Comparison of ENCODE assay signal across 19 mouse cellular contexts in the genomic region with DNA sequence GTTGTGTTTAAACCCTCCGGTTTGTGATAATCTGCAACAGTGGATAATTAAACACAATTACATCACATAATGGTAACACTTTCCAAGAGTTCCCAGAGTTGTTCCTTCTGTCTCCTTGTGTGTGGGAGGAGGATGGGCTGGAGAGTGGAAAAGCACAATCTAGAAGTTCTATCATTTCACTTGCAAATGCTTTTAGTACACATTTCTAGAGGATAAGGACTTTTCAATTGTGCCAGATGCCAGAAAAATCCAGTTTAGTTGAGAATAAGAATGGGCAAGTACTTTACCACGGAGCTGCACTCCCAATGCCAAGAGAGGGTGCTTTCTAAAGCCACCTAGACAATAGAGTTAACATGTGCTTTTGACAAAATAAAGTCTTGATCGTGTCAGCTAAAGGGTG. TPM values are rescaled to one million over a fixed set of nuclear protein-coding genes. Genes with fewer than 3 reads are reported as not detected.
DNase-seq lines count a peak whose midpoint lies in the region; ATAC-seq lines count a peak whose summit lies in the region.
"Had no signal": no experiment of that assay in that cellular context is flagged by ENCODE, and none has a peak within 500 bp of the region (broad histone marks: within the 10 kb centered on the region; RNA-seq: fewer than 3 reads in every experiment).

No protein-coding gene starts in this region.

- peak overlapping the region; percentile 97; the same call in 1 of the 2 replicates for H3K4me2 ChIP-seq in hindbrain, embryonic 14.5 days (replicated peaks)
- H3K4me2 ChIP-seq in liver, embryonic 13.5 days: peak overlapping the region; percentile 98
- peak overlapping the region; percentile 96 for H3K4me2 ChIP-seq in midbrain, embryonic 15.5 days

- ATAC-seq in hindbrain, embryonic 14.5 days (ENCODE audit: low FRiP score): no peak
- ATAC-seq in liver, embryonic 13.5 days (ENCODE audit: low read depth): no peak
- ATAC-seq in midbrain, embryonic 15.5 days (replicated peaks): no peak

- WGBS in hindbrain, embryonic 14.5 days: 69% methylated on average over 3 of the region's 3 CpGs
- WGBS in hindbrain, embryonic 10.5 days: 80% methylated on average over 3 of the region's 3 CpGs
- 73% methylated on average over 3 of the region's 3 CpGs for WGBS in liver, embryonic 13.5 days (ENCODE audit: insufficient replicate concordance)
- WGBS in midbrain, embryonic 15.5 days: 59% methylated on average over 3 of the region's 3 CpGs

- no peak overlapping the region; the same call in 1 of the 2 replicates for H3K9ac ChIP-seq in hindbrain, embryonic 14.5 days
- peak overlapping the region; percentile 99; the same call in 1 of the 2 replicates for H3K9ac ChIP-seq in liver, embryonic 13.5 days
- H3K9ac ChIP-seq in midbrain, embryonic 15.5 days: no peak overlapping the region

- H3K4me3 ChIP-seq in hindbrain, embryonic 14.5 days (replicated peaks; ENCODE audit: low read length): no peak overlapping the region
- no peak overlapping the region for H3K4me3 ChIP-seq in hindbrain, embryonic 10.5 days
- H3K4me3 ChIP-seq in liver, embryonic 13.5 days (replicated peaks): no peak overlapping the region; the same call in 1 of the 2 replicates
- peak overlapping the region; percentile 56; the same call in 1 of the 2 replicates for H3K4me3 ChIP-seq in midbrain, embryonic 15.5 days

- no peak for DNase-seq in hindbrain, embryonic 14.5 days (ENCODE audit: low spot score)
- DNase-seq in hindbrain, embryonic 10.5 days (ENCODE audit: low spot score): no peak
- peak; percentile 35 for DNase-seq in R1 (ENCODE audit: low read depth, low spot score)
- no peak for DNase-seq in liver, embryonic 13.5 days
- no peak for DNase-seq in kidney, postnatal 25 days
- DNase-seq in B cell, adult 2 months: no peak
- DNase-seq: adrenal gland, adult 2 months; cerebellum, adult 11 months; cerebellum, postnatal 25 days; gastrocnemius, postnatal 14 days; heart, postnatal 14 days; kidney, adult 2 months; kidney, postnatal 14 days; lung, postnatal 4 days; right cerebral cortex, postnatal 14 days; thymus, postnatal 14 days had no signal

- peaks cover 15% of the 10 kb centered on the region for H3K4me1 ChIP-seq in hindbrain, embryonic 14.5 days (replicated peaks; ENCODE audit: control insufficient read depth, insufficient read depth, low read length)
- H3K4me1 ChIP-seq in hindbrain, embryonic 10.5 days (replicated peaks): peaks cover 23% of the 10 kb centered on the region
- peaks cover 56% of the 10 kb centered on the region for H3K4me1 ChIP-seq in liver, embryonic 13.5 days (replicated peaks)
- peaks cover 28% of the 10 kb centered on the region for H3K4me1 ChIP-seq in midbrain, embryonic 15.5 days

- no peaks in the 10 kb centered on the region for H3K27me3 ChIP-seq in hindbrain, embryonic 14.5 days (ENCODE audit: control insufficient read depth, insufficient read depth, low read length)
- H3K27me3 ChIP-seq in hindbrain, embryonic 10.5 days (ENCODE audit: insufficient read depth, poor library complexity, severe bottlenecking): peaks cover 31% of the 10 kb centered on the region
- no peaks in the 10 kb centered on the region for H3K27me3 ChIP-seq in liver, embryonic 13.5 days
- H3K27me3 ChIP-seq in midbrain, embryonic 15.5 days (replicated peaks): no peaks in the 10 kb centered on the region

- peak overlapping the region; percentile 98 for H3K27ac ChIP-seq in hindbrain, embryonic 14.5 days
- no peak overlapping the region for H3K27ac ChIP-seq in hindbrain, embryonic 10.5 days
- peak overlapping the region; percentile 98 for H3K27ac ChIP-seq in liver, embryonic 13.5 days
- H3K27ac ChIP-seq in midbrain, embryonic 15.5 days: peak overlapping the region; percentile 98; the same call in 1 of the 2 replicates

- H3K9me3 ChIP-seq in hindbrain, embryonic 14.5 days (ENCODE audit: control insufficient read depth, low read length): no peaks in the 10 kb centered on the region
- no peaks in the 10 kb centered on the region for H3K9me3 ChIP-seq in hindbrain, embryonic 10.5 days
- H3K9me3 ChIP-seq in liver, embryonic 13.5 days (replicated peaks): no peaks in the 10 kb centered on the region
- no peaks in the 10 kb centered on the region for H3K9me3 ChIP-seq in midbrain, embryonic 15.5 days
- H3K9me3 ChIP-seq: heart, embryonic 10.5 days; midbrain, embryonic 12.5 days had no signal

- H3K36me3 ChIP-seq in hindbrain, embryonic 14.5 days (replicated peaks; ENCODE audit: control insufficient read depth, insufficient read depth): no peaks in the 10 kb centered on the region
- no peaks in the 10 kb centered on the region for H3K36me3 ChIP-seq in hindbrain, embryonic 10.5 days
- peaks cover 7% of the 10 kb centered on the region for H3K36me3 ChIP-seq in liver, embryonic 13.5 days
- no peaks in the 10 kb centered on the region for H3K36me3 ChIP-seq in midbrain, embryonic 15.5 days (replicated peaks)
- H3K36me3 ChIP-seq: heart, embryonic 10.5 days; midbrain, embryonic 12.5 days had no signal

RNA-seq across cellular contexts. Expression of a gene that starts 2.0 kb away (rescaled TPM):
- polyA plus RNA-seq in hindbrain, embryonic 14.5 days (2014; fragmentation: Nextera tagmentation; extraction: Ambion mirVana): 12.3 and 15.0 TPM in 2 replicates
- polyA plus RNA-seq in hindbrain, embryonic 10.5 days (2016; fragmentation: Nextera tagmentation; extraction: Ambion mirVana): 1.3 and 2.2 TPM in 2 replicates
- 4.7 and 6.0 TPM in 2 replicates for polyA plus RNA-seq in liver, embryonic 13.5 days (2015; fragmentation: Nextera tagmentation; extraction: Ambion mirVana)
- 10.1 and 12.1 TPM in 2 replicates for polyA plus RNA-seq in midbrain, embryonic 15.5 days (2015; fragmentation: Nextera tagmentation; extraction: Ambion mirVana)

RNA-seq across cellular contexts. Expression of a gene that starts 50.3 kb away (rescaled TPM):
- polyA plus RNA-seq in hindbrain, embryonic 14.5 days (2014; fragmentation: Nextera tagmentation; extraction: Ambion mirVana): 105 and 111 TPM in 2 replicates
- 131 and 143 TPM in 2 replicates for polyA plus RNA-seq in hindbrain, embryonic 10.5 days (2016; fragmentation: Nextera tagmentation; extraction: Ambion mirVana)
- polyA plus RNA-seq in liver, embryonic 13.5 days (2015; fragmentation: Nextera tagmentation; extraction: Ambion mirVana): 54.1 and 55.9 TPM in 2 replicates
- 93.6 and 96.3 TPM in 2 replicates for polyA plus RNA-seq in midbrain, embryonic 15.5 days (2015; fragmentation: Nextera tagmentation; extraction: Ambion mirVana)
